Mouse (Mus musculus): ENCODE results near the gene Gm20683. TPM values are rescaled to one million over a fixed set of nuclear protein-coding genes. Genes with fewer than 3 reads are reported as not detected.

Gene Gm20683
- total RNA-seq (2012; rRNA removed) (2.8 and 4.9 TPM in 2 replicates), polyA plus RNA-seq (2012; ENCODE audit: insufficient read depth in 1 of 2, insufficient read length in 2 of 2, low read depth in 1 of 2, low replicate concordance in 2 of 2, missing spikeins in 1 of 2) (1 to 10 TPM in 1 of 2 experiments, not detected in 1; 6.8 TPM)

DNA sequence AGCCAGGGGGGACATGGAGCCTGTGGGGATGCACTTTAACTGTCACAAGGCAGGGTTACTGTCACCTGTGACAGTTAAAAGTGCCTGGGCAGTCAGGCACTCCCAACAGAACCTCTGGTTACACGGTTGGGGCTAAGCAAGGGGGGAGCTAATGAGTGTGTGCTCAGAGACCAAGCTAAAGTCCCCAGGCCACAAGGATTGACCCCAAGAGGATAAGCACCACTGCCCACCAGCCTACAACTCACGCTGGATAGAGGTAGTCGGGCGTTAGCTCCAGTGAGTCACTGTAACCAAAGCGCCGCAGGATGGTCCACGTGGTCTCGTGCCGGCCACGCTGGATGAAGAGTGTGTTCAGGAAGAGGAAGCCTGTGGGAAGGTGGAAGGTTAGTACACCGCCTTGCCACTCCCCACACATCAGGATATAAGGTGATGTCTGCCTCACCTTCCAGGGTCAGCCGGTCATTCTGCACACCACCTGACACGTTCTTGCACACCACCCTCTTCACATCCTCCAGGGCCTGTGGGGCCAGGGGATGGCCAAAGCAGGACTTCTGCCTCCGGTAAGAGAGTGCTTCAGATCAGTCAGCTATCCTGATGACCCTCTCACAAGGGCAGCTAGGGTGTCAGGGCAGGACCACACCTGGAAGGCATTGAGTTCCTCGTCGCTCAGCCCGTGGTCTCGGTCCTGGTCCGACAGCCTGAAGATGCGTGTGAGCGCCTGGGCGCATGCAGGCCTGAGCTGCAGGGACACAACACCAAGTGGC is at the start of gene Gm20683:
TSS of gene Gm20683 (minus strand) at position 647 of the 764 bp plus-strand sequence.
- TF ChIP-seq BHLHE40 (IDR thresholded peaks at IDR 0.05; ENCODE audit: borderline replicate concordance, low read depth, low read length), result no peak
- 0 out of 2 replicates have a peak, but pooled peaks have one; percentile 54 for TF ChIP-seq POLR2AphosphoS5 (IDR thresholded peaks at IDR 0.05; ENCODE audit: borderline replicate concordance, low read depth, low read length)
- peaks cover 11% of the 10 kb centered on the region for H3K79me2 ChIP-seq (ENCODE audit: control insufficient read depth, insufficient read depth, low read length, poor library complexity)
- no peaks in the 10 kb centered on the region for H3K9me3 ChIP-seq (replicated peaks; ENCODE audit: insufficient read depth, low read length)
- no peak within 1 kb of the TSS for H3K27ac ChIP-seq (ENCODE audit: control insufficient read depth, low read depth, low read length)
- H3K4me3 ChIP-seq (ENCODE audit: control insufficient read depth in 1 of 2, insufficient read depth in 1 of 2, low read depth in 2 of 2, low read length in 2 of 2), result no peak within 1 kb of the TSS
- no peak within 1 kb of the TSS for H3K9ac ChIP-seq (ENCODE audit: control insufficient read depth, low read depth, low read length, poor library complexity, severe bottlenecking)
- H3K4me1 ChIP-seq (ENCODE audit: control insufficient read depth in 1 of 2, insufficient read depth in 2 of 2, low read length in 2 of 2), result peaks cover 3 to 15% of the 10 kb centered on the region in 2 experiments; a peak in 3 of 4 replicates
- no peaks in the 10 kb centered on the region for H3K27me3 ChIP-seq (ENCODE audit: control insufficient read depth in 1 of 2, insufficient read depth in 2 of 2, low read length in 2 of 2)
- peaks cover 0 to 3% of the 10 kb centered on the region in 2 experiments; a peak in 2 of 4 replicates for H3K36me3 ChIP-seq (ENCODE audit: control insufficient read depth in 1 of 2, insufficient read depth in 2 of 2, low read length in 2 of 2)
- no peak for DNase-seq (ENCODE audit: low read depth, low spot score)

GRCm38 (mm10) chr17:25888837-25889236 is 47.3 kb upstream of the Gm20683 start:
- peaks cover 2% of the 10 kb centered on the region; the same call in 1 of the 2 replicates for H3K79me2 ChIP-seq (ENCODE audit: control insufficient read depth, insufficient read depth, low read length, poor library complexity)
- H3K36me3 ChIP-seq (ENCODE audit: control insufficient read depth in 1 of 2, insufficient read depth in 2 of 2, low read length in 2 of 2), result peaks cover 0 to 4% of the 10 kb centered on the region in 2 experiments; a peak in 1 of 4 replicates
- no peak overlapping the region for H3K4me3 ChIP-seq (ENCODE audit: control insufficient read depth in 1 of 2, insufficient read depth in 1 of 2, low read depth in 2 of 2, low read length in 2 of 2)
- H3K4me1 ChIP-seq (ENCODE audit: control insufficient read depth in 1 of 2, insufficient read depth in 2 of 2, low read length in 2 of 2), result 0 out of 4 replicates have a peak, but pooled peaks cover 0 to 6% of the 10 kb centered on the region in 2 experiments
- no peak for DNase-seq (ENCODE audit: low read depth, low spot score)
- no peak overlapping the region for H3K9ac ChIP-seq (ENCODE audit: control insufficient read depth, low read depth, low read length, poor library complexity, severe bottlenecking)
- no peaks in the 10 kb centered on the region for H3K27me3 ChIP-seq (ENCODE audit: control insufficient read depth in 1 of 2, insufficient read depth in 2 of 2, low read length in 2 of 2)
- TF ChIP-seq SMC3 (IDR thresholded peaks at IDR 0.05; ENCODE audit: low read depth, low read length) (no peak), USF2 (IDR thresholded peaks at IDR 0.05; ENCODE audit: borderline replicate concordance in 1 of 2, insufficient read depth in 1 of 2, low read depth in 1 of 2, low read length in 2 of 2) (no peak), HCFC1 (IDR thresholded peaks at IDR 0.05; ENCODE audit: low read depth, low read length) (no peak), MAFK (IDR thresholded peaks at IDR 0.05; ENCODE audit: borderline replicate concordance, low read depth, low read length) (no peak), ETS1 (IDR thresholded peaks at IDR 0.05; ENCODE audit: low read depth, low read length) (no peak), CHD2 (IDR thresholded peaks at IDR 0.05; ENCODE audit: low read length) (no peak), ZNF384 (IDR thresholded peaks at IDR 0.05; ENCODE audit: low read depth, low read length) (no peak), E2F4 (IDR thresholded peaks at IDR 0.05; ENCODE audit: borderline replicate concordance, low read depth, low read length) (no peak), SIN3A (IDR thresholded peaks at IDR 0.05; ENCODE audit: low read length) (no peak), NELFE (IDR thresholded peaks at IDR 0.05; ENCODE audit: low read depth, low read length) (no peak), ZKSCAN1 (IDR thresholded peaks at IDR 0.05; ENCODE audit: low read depth, low read length) (no peak), ELF1 (IDR thresholded peaks at IDR 0.05; ENCODE audit: low read depth, low read length) (no peak), MAZ (IDR thresholded peaks at IDR 0.05; ENCODE audit: low read depth, low read length) (no peak), MEF2A (IDR thresholded peaks at IDR 0.05; ENCODE audit: extremely low read depth, insufficient replicate concordance, low read depth, low read length, poor library complexity, severe bottlenecking) (no peak), RAD21 (IDR thresholded peaks at IDR 0.05; ENCODE audit: low read depth, low read length) (no peak), POLR2AphosphoS5 (IDR thresholded peaks at IDR 0.05; ENCODE audit: borderline replicate concordance, low read depth, low read length) (no peak), KAT2A (conservative IDR thresholded peaks at IDR 0.05; ENCODE audit: low read depth, low read length) (no peak), USF1 (IDR thresholded peaks at IDR 0.05; ENCODE audit: low read depth, low read length) (no peak), MYC (IDR thresholded peaks at IDR 0.05; ENCODE audit: low read depth, low read length) (no peak), ZMIZ1 (IDR thresholded peaks at IDR 0.05; ENCODE audit: low read depth, low read length) (no peak)
- H3K9me3 ChIP-seq (replicated peaks; ENCODE audit: insufficient read depth, low read length), result no peaks in the 10 kb centered on the region
- no peak overlapping the region for H3K27ac ChIP-seq (ENCODE audit: control insufficient read depth, low read depth, low read length)
